Mouse (Mus musculus) cortical plate, adult 2 months (tissue): Measurements from ENCODE around the gene Fbxw27. TPM values are rescaled to one million over a fixed set of nuclear protein-coding genes. Genes with fewer than 3 reads are reported as not detected.
A peak's percentile ranks its signal among the peaks of the same experiment; 100 is the strongest.
"Not testable (repeated sequence)": the region's sequence is repeated elsewhere in the genome, so short reads cannot be mapped to it uniquely, and the experiment has no call there.

Source experiments
- H3K27ac ChIP-seq: fragments of 200-500 bp; 2 replicates; pipeline ENCODE4 v1.5.1; 2012; ENCODE audit warnings: low read length, control low read depth, inconsistent platforms; ENCODE audit not compliant: insufficient read depth
- H3K4me1 ChIP-seq: fragments of 200-500 bp; 2 replicates; pipeline ENCODE4 v1.6.1; 2011; ENCODE audit warnings: low read length; ENCODE audit not compliant: control insufficient read depth, insufficient read depth
- H3K4me3 ChIP-seq: fragments of 200-500 bp; 2 replicates; pipeline ENCODE4 v1.5.1; 2011; ENCODE audit warnings: mild to moderate bottlenecking, low read length, control low read depth; ENCODE audit not compliant: insufficient read depth
- CTCF ChIP-seq: fragments of 200-500 bp; IDR thresholded peaks from 2 replicates; pipeline ENCODE4 v1.5.1; 2011; ENCODE audit warnings: mild to moderate bottlenecking, control low read depth, low read length; ENCODE audit not compliant: insufficient read depth; ENCODE audit errors: extremely low read depth
- POLR2A ChIP-seq: fragments of 200-500 bp; IDR thresholded peaks from 2 replicates; pipeline ENCODE4 v1.6.1; 2011; ENCODE audit warnings: mild to moderate bottlenecking, low read length, control low read depth; ENCODE audit not compliant: insufficient read depth; ENCODE audit errors: extremely low read depth
- polyA plus RNA-seq: library from polyadenylated mRNA; depleted of rRNA; stranded (reverse); fragments of >200 nt; gene quantifications from 2 replicates; pipeline ENCODE4 v1.2.3, GENCODE M21; 2012; rRNA removed

The Fbxw27 gene
- polyA plus RNA-seq, result 0.42 TPM in 1 of 2 replicates, not detected in the other

GRCm38 (mm10) chr9:109790570-109790969 is at the start of gene Fbxw27:
Gene Fbxw27 (minus strand): TSS chr9:109790670.
- H3K4me1 ChIP-seq, H3K27ac ChIP-seq, H3K4me3 ChIP-seq: not testable (repeated sequence)

- Histone ChIP-seq H3K4me1 (0 out of 2 replicates have a peak, but pooled peaks cover 2% of the 10 kb centered on the region), H3K27ac (no peak overlapping the region), H3K4me3 (peak overlapping the region; percentile 62)
- TF ChIP-seq CTCF (no peak), POLR2A (no peak)
Measured at GRCm38 (mm10) chr9:109833088-109833412, 42.6 kb upstream of the Fbxw27 start.

GRCm38 (mm10) chr9:109832391-109833087 is 42.1 kb upstream of the Fbxw27 start, which contains the start of gene Nme6:
Gene Nme6 (plus strand): TSS chr9:109832749.
- TF ChIP-seq POLR2A (peak; percentile 76; the same call in 1 of the 2 replicates), CTCF (peak; percentile 74)
- H3K4me3 ChIP-seq, result peak within 1 kb of the TSS; percentile 62

GRCm38 (mm10) chr9:109826181-109826580 is 35.7 kb upstream of the Fbxw27 start:
- H3K27ac ChIP-seq, result no peak overlapping the region
- H3K4me1 ChIP-seq, result no peaks in the 10 kb centered on the region
- TF ChIP-seq POLR2A (no peak), CTCF (no peak)
- H3K4me3 ChIP-seq, result no peak overlapping the region

More at GRCm38 (mm10) chr9:109832391-109833087, 42.1 kb upstream of the Fbxw27 start, which contains the start of gene Nme6:
- Histone ChIP-seq H3K4me1 (0 out of 2 replicates have a peak, but pooled peaks cover 2% of the 10 kb centered on the region), H3K27ac (no peak within 1 kb of the TSS)

GRCm38 (mm10) chr9:109825739-109826138 is 35.3 kb upstream of the Fbxw27 start:
- H3K27ac ChIP-seq, result no peak overlapping the region
- no peak for TF ChIP-seq POLR2A
- TF ChIP-seq CTCF, result no peak
- H3K4me1 ChIP-seq, result no peaks in the 10 kb centered on the region
- H3K4me3 ChIP-seq, result no peak overlapping the region

GRCm38 (mm10) chr9:109816341-109816740 is 25.9 kb upstream of the Fbxw27 start:
- Histone ChIP-seq H3K27ac (no peak overlapping the region), H3K4me3 (no peak overlapping the region), H3K4me1 (peaks cover 1% of the 10 kb centered on the region; the same call in 1 of the 2 replicates)
- no peak for TF ChIP-seq CTCF
- no peak for TF ChIP-seq POLR2A

GRCm38 (mm10) chr9:109813424-109813823 is 23.0 kb upstream of the Fbxw27 start:
- no peak overlapping the region for H3K27ac ChIP-seq
- TF ChIP-seq CTCF (no peak), POLR2A (no peak)
- H3K4me3 ChIP-seq, result no peak overlapping the region
- peaks cover 1% of the 10 kb centered on the region; the same call in 1 of the 2 replicates for H3K4me1 ChIP-seq

GRCm38 (mm10) chr9:109811980-109812379 is 21.5 kb upstream of the Fbxw27 start, which contains the start of gene Spink8:
Gene Spink8 (plus strand): TSS chr9:109812280.
- TF ChIP-seq POLR2A (no peak), CTCF (no peak)
- no peak within 1 kb of the TSS for H3K27ac ChIP-seq
- H3K4me1 ChIP-seq, result peaks cover 1% of the 10 kb centered on the region; the same call in 1 of the 2 replicates
- no peak within 1 kb of the TSS for H3K4me3 ChIP-seq

- H3K4me3 ChIP-seq, result no peak overlapping the region
- TF ChIP-seq POLR2A (no peak), CTCF (no peak)
- no peaks in the 10 kb centered on the region for H3K4me1 ChIP-seq
- no peak overlapping the region for H3K27ac ChIP-seq
Measured at GRCm38 (mm10) chr9:109807898-109808297, 17.4 kb upstream of the Fbxw27 start.

GRCm38 (mm10) chr9:109806695-109807293 is 16.3 kb upstream of the Fbxw27 start:
- H3K27ac ChIP-seq, result no peak overlapping the region
- TF ChIP-seq POLR2A (no peak), CTCF (no peak)
- H3K4me1 ChIP-seq, result no peaks in the 10 kb centered on the region
- no peak overlapping the region for H3K4me3 ChIP-seq
